Mouse (Mus musculus) embryo, embryonic 11.5 days (tissue): ENCODE data around the gene Inhbb.

Experiments
- DNase-seq: peaks from one replicate; pipeline ENCODE4 v3.0.0-alpha.2; 2012; ENCODE audit warnings: low read depth, low spot score

The Inhbb gene

GRCm38 (mm10) chr1:119421576-119422421 lies at the start of gene Inhbb:
Inhbb (minus strand) TSS chr1:119422248.
- no peak for DNase-seq

- no peak for DNase-seq
These were observed 41.3 kb upstream of the Inhbb start for GRCm38 (mm10) chr1:119463386-119463785.

GRCm38 (mm10) chr1:119460062-119460461 lies 38.0 kb upstream of the Inhbb start:
- no peak for DNase-seq

GRCm38 (mm10) chr1:119457993-119458605 lies 36.1 kb upstream of the Inhbb start:
- DNase-seq: peak; percentile 55

- DNase-seq: no peak
These were observed 35.4 kb upstream of the Inhbb start for GRCm38 (mm10) chr1:119457528-119457855.

- DNase-seq: no peak
These were observed 34.9 kb upstream of the Inhbb start for GRCm38 (mm10) chr1:119456671-119457527.

GRCm38 (mm10) chr1:119453731-119454130 lies 31.7 kb upstream of the Inhbb start:
- no peak for DNase-seq

GRCm38 (mm10) chr1:119451417-119451816 lies 29.4 kb upstream of the Inhbb start:
- no peak for DNase-seq

- no peak for DNase-seq
These were observed 28.8 kb upstream of the Inhbb start for GRCm38 (mm10) chr1:119450651-119451345.

- DNase-seq: no peak
These were observed 24.8 kb upstream of the Inhbb start for GRCm38 (mm10) chr1:119446753-119447283.

- no peak for DNase-seq
These were observed 21.7 kb upstream of the Inhbb start for GRCm38 (mm10) chr1:119443591-119444350.

GRCm38 (mm10) chr1:119442901-119443300 lies 20.9 kb upstream of the Inhbb start:
- no peak for DNase-seq

GRCm38 (mm10) chr1:119438105-119438637 lies 16.1 kb upstream of the Inhbb start:
- no peak for DNase-seq

GRCm38 (mm10) chr1:119437401-119437800 lies 15.4 kb upstream of the Inhbb start:
- DNase-seq: no peak

- DNase-seq: no peak
These were observed 2.3 kb upstream of the Inhbb start for GRCm38 (mm10) chr1:119424141-119424860.

GRCm38 (mm10) chr1:119423510-119423909 lies 1.5 kb upstream of the Inhbb start:
- DNase-seq: no peak

GRCm38 (mm10) chr1:119422460-119423015 lies 490 bp upstream of the Inhbb start:
- DNase-seq: no peak

- no peak for DNase-seq
These were observed 968 bp downstream of the Inhbb start for GRCm38 (mm10) chr1:119420984-119421575.
